Mouse (Mus musculus): ENCODE results near the gene Atp5b.

DNA sequence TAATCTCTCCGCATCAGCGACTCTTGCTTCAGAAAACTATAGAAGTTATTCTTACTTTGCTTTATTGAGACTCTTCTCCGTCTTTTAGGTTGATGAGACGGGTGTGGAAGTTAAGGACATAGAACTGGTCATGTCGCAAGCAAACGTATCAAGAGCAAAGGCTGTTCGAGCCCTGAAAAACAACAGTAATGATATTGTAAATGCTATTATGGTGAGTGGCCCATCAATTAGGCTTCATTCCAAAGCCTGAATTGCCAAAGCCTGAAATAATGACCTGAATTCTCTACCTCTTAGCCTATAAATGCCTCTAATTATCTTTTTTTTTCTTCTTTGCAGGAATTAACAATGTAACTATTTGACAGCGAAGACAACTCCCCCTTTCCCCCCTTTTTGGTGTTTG, 34.9 kb upstream of the Atp5b start:
- TF ChIP-seq CTCF (conservative IDR thresholded peaks at IDR 0.05; ENCODE audit: low read length) (no peak), NANOG (IDR thresholded peaks at IDR 0.05; ENCODE audit: borderline replicate concordance, low read length) (no peak), POU5F1 (IDR thresholded peaks at IDR 0.05; ENCODE audit: borderline replicate concordance, low read length) (no peak)

Data from E14TG2a.4 (cell line).